Mouse (Mus musculus): ENCODE data around the gene Isca1. TPM values are rescaled to one million over a fixed set of nuclear protein-coding genes. Genes with fewer than 3 reads are reported as not detected.

Isca1 gene
- 67.3 and 70.4 TPM in 2 replicates for polyA plus RNA-seq (2012)

GRCm38 (mm10) chr13:59769296-59770163 is at the start of gene Isca1:
Gene Isca1 (minus strand): TSS chr13:59769810.

GRCm38 (mm10) chr13:59782145-59782544 is 12.5 kb upstream of the Isca1 start, which contains the start of gene Gm49354:
Gene Gm49354 (minus strand): TSS chr13:59782245.

GRCm38 (mm10) chr13:59746711-59747110 is 22.9 kb downstream of the Isca1 start, which contains the start of gene 1700014D04Rik:
Gene 1700014D04Rik (minus strand): TSS chr13:59746752.

GRCm38 (mm10) chr13:59731652-59732051 is 38.0 kb downstream of the Isca1 start, which contains the start of gene Spata31d1d:
Gene Spata31d1d (minus strand): TSS chr13:59731752.

GRCm38 (mm10) chr13:59711984-59712383 is 57.6 kb downstream of the Isca1 start, which contains the start of gene Spata31d1b:
Gene Spata31d1b (plus strand): TSS chr13:59712284.

GRCm38 (mm10) chr13:59710230-59710629 is 59.4 kb downstream of the Isca1 start, which contains the start of gene Spata31d1a:
Gene Spata31d1a (minus strand): TSS chr13:59710330.

Other genes starting within 250 kb of the Isca1 start
- gene Agtpbp1, start 184.6 kb downstream of the Isca1 start, polyA plus RNA-seq (2012), result 4.1 and 4.8 TPM in 2 replicates
- 4.7 and 6.1 TPM in 2 replicates for gene Naa35, start 184.6 kb downstream of the Isca1 start, polyA plus RNA-seq (2012)
- 6.5 and 10.1 TPM in 2 replicates for gene Golm1, start 94.0 kb downstream of the Isca1 start, polyA plus RNA-seq (2012)
- gene 4921517D22Rik, start 75.7 kb downstream of the Isca1 start, polyA plus RNA-seq (2012), result not detected in 2 replicates
- 0.03 TPM in 1 of 2 replicates, not detected in the other for gene Spata31d1a, start 59.5 kb downstream of the Isca1 start, polyA plus RNA-seq (2012)
- not detected in 2 replicates for gene Spata31d1b, start 57.5 kb downstream of the Isca1 start, polyA plus RNA-seq (2012)
- 0.05 and 0.09 TPM in 2 replicates for gene Spata31d1d, start 38.1 kb downstream of the Isca1 start, polyA plus RNA-seq (2012)
- gene 1700014D04Rik, start 23.1 kb downstream of the Isca1 start, polyA plus RNA-seq (2012), result 0.05 and 0.16 TPM in 2 replicates
- 52.3 and 96.1 TPM in 2 replicates for gene Gm49354, start 12.4 kb upstream of the Isca1 start, polyA plus RNA-seq (2012)
- gene Tut7, start 53.3 kb upstream of the Isca1 start, polyA plus RNA-seq (2012), result 65.8 and 88.8 TPM in 2 replicates

All from megakaryocyte-erythroid progenitor cell, adult 5 weeks (primary cell).